Mouse (Mus musculus): ENCODE measurements around the gene Mtmr11. TPM values are rescaled to one million over a fixed set of nuclear protein-coding genes. Genes with fewer than 3 reads are reported as not detected.

Mtmr11 gene
- polyA plus RNA-seq, 1 experiment from 2014 or later = 27.1 TPM

- 96% methylated on average over 4 of the region's 4 CpGs for WGBS
- peaks cover 34% of the 10 kb centered on the region for H3K36me3 ChIP-seq (ENCODE audit: insufficient read depth, low read length)
- no peaks in the 10 kb centered on the region for H3K27me3 ChIP-seq (ENCODE audit: insufficient read depth, low read length)
- H3K9me3 ChIP-seq (replicated peaks; ENCODE audit: low read length) = no peaks in the 10 kb centered on the region
- H3K27ac ChIP-seq = no peak overlapping the region
- H3K9ac ChIP-seq (ENCODE audit: low read depth, low read length) = no peak overlapping the region
- ATAC-seq (replicated peaks; ENCODE audit: low FRiP score, low read depth) (no peak), DNase-seq (ENCODE audit: low spot score) (no peak)
- H3K4me2 ChIP-seq (ENCODE audit: low read length) = no peak overlapping the region
- H3K4me3 ChIP-seq (replicated peaks; ENCODE audit: low read depth, low read length) = no peak overlapping the region
- no peak for TF ChIP-seq CTCF (IDR thresholded peaks at IDR 0.05; ENCODE audit: low read depth)
- H3K4me1 ChIP-seq (replicated peaks; ENCODE audit: insufficient read depth, low read length) = peaks cover 20% of the 10 kb centered on the region; the same call in 1 of the 2 replicates
These were observed 16.6 kb downstream of the Mtmr11 start for GRCm38 (mm10) chr3:96178427-96178826.

GRCm38 (mm10) chr3:96178902-96179301 is 17.1 kb downstream of the Mtmr11 start:
- Histone ChIP-seq H3K36me3 (ENCODE audit: insufficient read depth, low read length) (peaks cover 34% of the 10 kb centered on the region), H3K9me3 (replicated peaks; ENCODE audit: low read length) (no peaks in the 10 kb centered on the region), H3K4me1 (replicated peaks; ENCODE audit: insufficient read depth, low read length) (peaks cover 20% of the 10 kb centered on the region; the same call in 1 of the 2 replicates), H3K27ac (no peak overlapping the region), H3K4me3 (replicated peaks; ENCODE audit: low read depth, low read length) (no peak overlapping the region), H3K9ac (ENCODE audit: low read depth, low read length) (no peak overlapping the region), H3K27me3 (ENCODE audit: insufficient read depth, low read length) (no peaks in the 10 kb centered on the region), H3K4me2 (ENCODE audit: low read length) (no peak overlapping the region)
- 86% methylated on average over 2 of the region's 2 CpGs for WGBS
- TF ChIP-seq CTCF (IDR thresholded peaks at IDR 0.05; ENCODE audit: low read depth) = no peak
- ATAC-seq (replicated peaks; ENCODE audit: low FRiP score, low read depth) (no peak), DNase-seq (ENCODE audit: low spot score) (no peak)

DNA sequence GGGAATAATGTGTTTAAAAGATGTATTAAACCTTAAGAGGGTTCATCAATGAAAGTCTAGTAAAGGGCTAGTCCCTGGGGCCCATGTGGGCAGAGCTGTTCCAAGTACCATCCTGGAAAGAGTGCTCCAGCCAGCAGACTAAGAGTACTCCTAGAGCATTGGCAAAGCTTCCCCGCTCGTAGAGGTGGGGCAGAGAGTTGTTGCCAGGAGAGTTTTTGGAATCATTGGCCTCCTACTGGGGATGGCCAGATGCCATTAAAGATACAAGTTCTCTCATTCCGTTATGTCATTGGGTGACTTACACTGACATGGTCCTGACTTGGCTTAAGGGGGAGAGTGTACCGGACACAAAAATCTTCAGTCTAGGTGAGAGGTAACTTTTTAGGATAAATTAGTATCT is 17.7 kb downstream of the Mtmr11 start:
- no peak for DNase-seq (ENCODE audit: low spot score)
- no peaks in the 10 kb centered on the region for H3K27me3 ChIP-seq (ENCODE audit: insufficient read depth, low read length)
- ATAC-seq (replicated peaks; ENCODE audit: low FRiP score, low read depth) = no peak
- H3K9ac ChIP-seq (ENCODE audit: low read depth, low read length) = no peak overlapping the region
- peaks cover 15% of the 10 kb centered on the region; the same call in 1 of the 2 replicates for H3K4me1 ChIP-seq (replicated peaks; ENCODE audit: insufficient read depth, low read length)
- no peak overlapping the region for H3K4me2 ChIP-seq (ENCODE audit: low read length)
- H3K9me3 ChIP-seq (replicated peaks; ENCODE audit: low read length) = no peaks in the 10 kb centered on the region
- 59% methylated on average over 4 of the region's 4 CpGs for WGBS
- peaks cover 31% of the 10 kb centered on the region for H3K36me3 ChIP-seq (ENCODE audit: insufficient read depth, low read length)
- no peak overlapping the region for H3K4me3 ChIP-seq (replicated peaks; ENCODE audit: low read depth, low read length)
- TF ChIP-seq CTCF (IDR thresholded peaks at IDR 0.05; ENCODE audit: low read depth) = no peak
- no peak overlapping the region for H3K27ac ChIP-seq

DNA sequence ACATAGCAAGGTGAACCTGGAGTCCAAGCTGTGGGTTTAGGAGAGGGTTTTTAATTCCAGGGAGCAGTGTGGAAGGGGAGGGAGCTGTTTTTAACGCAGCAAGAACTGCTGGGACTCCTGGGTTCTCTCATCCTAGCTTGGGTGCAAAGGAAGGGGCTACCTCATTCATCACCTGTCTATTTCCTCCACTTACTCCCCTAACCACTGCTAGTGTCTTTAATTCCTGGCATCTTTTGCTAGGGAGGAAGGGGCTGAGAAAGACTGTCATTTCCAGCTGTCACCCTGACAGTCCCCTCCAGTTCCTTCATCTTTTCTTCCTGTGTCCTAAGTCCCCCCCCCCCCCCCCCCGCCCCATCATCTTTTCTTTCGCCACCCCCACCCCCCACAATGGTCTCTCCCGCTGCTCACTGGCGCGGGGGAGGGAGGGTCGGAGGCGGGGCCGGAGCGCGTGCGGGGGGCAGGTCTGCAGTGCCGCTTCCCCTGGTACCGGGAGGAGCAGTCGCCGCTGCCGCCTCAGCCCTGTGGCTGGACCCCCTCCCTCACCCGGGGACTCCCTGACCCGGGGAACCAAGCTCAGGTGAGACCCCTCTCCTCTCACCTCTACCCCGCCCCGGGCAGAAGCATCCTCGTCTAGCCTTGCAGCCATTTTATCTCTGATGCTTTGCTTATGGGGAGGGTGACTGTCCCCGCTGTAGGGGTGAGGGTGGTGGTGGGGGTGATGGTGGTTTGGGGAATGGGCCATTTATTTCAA is 19.1 kb downstream of the Mtmr11 start, which contains the start of gene Sv2a:
Sv2a (plus strand) TSS at position 425 of the 751 bp plus-strand sequence.
- Histone ChIP-seq H3K9ac (ENCODE audit: low read depth, low read length) (peak within 1 kb of the TSS; percentile 65), H3K27ac (peak within 1 kb of the TSS; percentile 15; the same call in 1 of the 2 replicates), H3K4me2 (ENCODE audit: low read length) (peak within 1 kb of the TSS; percentile 82), H3K36me3 (ENCODE audit: insufficient read depth, low read length) (peaks cover 20% of the 10 kb centered on the region), H3K27me3 (ENCODE audit: insufficient read depth, low read length) (no peaks in the 10 kb centered on the region), H3K9me3 (replicated peaks; ENCODE audit: low read length) (no peaks in the 10 kb centered on the region), H3K4me1 (replicated peaks; ENCODE audit: insufficient read depth, low read length) (peaks cover 15% of the 10 kb centered on the region; the same call in 1 of the 2 replicates), H3K4me3 (replicated peaks; ENCODE audit: low read depth, low read length) (peak within 1 kb of the TSS; percentile 56)
- TF ChIP-seq CTCF (IDR thresholded peaks at IDR 0.05; ENCODE audit: low read depth) = no peak
- ATAC-seq (replicated peaks; ENCODE audit: low FRiP score, low read depth) (peak; percentile 57), DNase-seq (ENCODE audit: low spot score) (peak; percentile 59)
- 2% methylated on average over 18 of the region's 23 CpGs for WGBS

GRCm38 (mm10) chr3:96181510-96182381 is 19.9 kb downstream of the Mtmr11 start:
- Histone ChIP-seq H3K4me3 (replicated peaks; ENCODE audit: low read depth, low read length) (peak overlapping the region; percentile 56), H3K27me3 (ENCODE audit: insufficient read depth, low read length) (no peaks in the 10 kb centered on the region), H3K9me3 (replicated peaks; ENCODE audit: low read length) (no peaks in the 10 kb centered on the region), H3K27ac (peak overlapping the region; percentile 15; the same call in 1 of the 2 replicates), H3K36me3 (ENCODE audit: insufficient read depth, low read length) (peaks cover 12% of the 10 kb centered on the region), H3K4me1 (replicated peaks; ENCODE audit: insufficient read depth, low read length) (peaks cover 15% of the 10 kb centered on the region; the same call in 1 of the 2 replicates), H3K9ac (ENCODE audit: low read depth, low read length) (peak overlapping the region; percentile 42), H3K4me2 (ENCODE audit: low read length) (peak overlapping the region; percentile 82)
- no peak for DNase-seq (ENCODE audit: low spot score)
- 37% methylated on average over 12 of the region's 12 CpGs for WGBS
- no peak for TF ChIP-seq CTCF (IDR thresholded peaks at IDR 0.05; ENCODE audit: low read depth)
- peak; percentile 30; the same call in 1 of the 2 replicates for ATAC-seq (replicated peaks; ENCODE audit: low FRiP score, low read depth)

DNA sequence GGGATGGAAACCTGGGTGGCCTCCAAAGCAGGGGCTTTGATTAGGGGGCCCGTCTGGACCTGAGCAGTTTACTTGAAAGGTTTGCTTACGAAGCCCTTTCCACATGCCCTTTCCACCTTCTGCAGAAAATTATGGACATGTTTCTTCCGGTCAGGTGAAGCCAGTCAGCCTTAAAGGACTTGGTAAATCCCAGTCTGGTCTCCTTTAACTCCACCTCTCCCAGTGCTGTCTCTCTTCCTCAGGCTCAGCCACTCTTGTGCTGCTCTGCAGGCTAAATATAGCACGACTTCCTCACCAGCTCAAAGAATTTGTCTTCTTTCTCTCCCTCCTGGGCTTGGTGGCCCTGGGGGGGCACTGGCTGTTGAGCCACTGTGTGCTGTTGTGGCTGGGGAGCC is 20.6 kb downstream of the Mtmr11 start:
- TF ChIP-seq CTCF (IDR thresholded peaks at IDR 0.05; ENCODE audit: low read depth) = no peak
- WGBS = 12% methylated on average over 4 of the region's 4 CpGs
- Histone ChIP-seq H3K4me1 (replicated peaks; ENCODE audit: insufficient read depth, low read length) (peaks cover 15% of the 10 kb centered on the region; the same call in 1 of the 2 replicates), H3K36me3 (ENCODE audit: insufficient read depth, low read length) (peaks cover 9% of the 10 kb centered on the region), H3K9me3 (replicated peaks; ENCODE audit: low read length) (no peaks in the 10 kb centered on the region), H3K27me3 (ENCODE audit: insufficient read depth, low read length) (no peaks in the 10 kb centered on the region), H3K9ac (ENCODE audit: low read depth, low read length) (no peak overlapping the region), H3K27ac (peak overlapping the region; percentile 15; the same call in 1 of the 2 replicates), H3K4me2 (ENCODE audit: low read length) (peak overlapping the region; percentile 82), H3K4me3 (replicated peaks; ENCODE audit: low read depth, low read length) (no peak overlapping the region)
- peak; percentile 41 for DNase-seq (ENCODE audit: low spot score)
- no peak for ATAC-seq (replicated peaks; ENCODE audit: low FRiP score, low read depth)
